Mouse (Mus musculus): ENCODE measurements around the gene Paf1.

Gene Paf1

DNA sequence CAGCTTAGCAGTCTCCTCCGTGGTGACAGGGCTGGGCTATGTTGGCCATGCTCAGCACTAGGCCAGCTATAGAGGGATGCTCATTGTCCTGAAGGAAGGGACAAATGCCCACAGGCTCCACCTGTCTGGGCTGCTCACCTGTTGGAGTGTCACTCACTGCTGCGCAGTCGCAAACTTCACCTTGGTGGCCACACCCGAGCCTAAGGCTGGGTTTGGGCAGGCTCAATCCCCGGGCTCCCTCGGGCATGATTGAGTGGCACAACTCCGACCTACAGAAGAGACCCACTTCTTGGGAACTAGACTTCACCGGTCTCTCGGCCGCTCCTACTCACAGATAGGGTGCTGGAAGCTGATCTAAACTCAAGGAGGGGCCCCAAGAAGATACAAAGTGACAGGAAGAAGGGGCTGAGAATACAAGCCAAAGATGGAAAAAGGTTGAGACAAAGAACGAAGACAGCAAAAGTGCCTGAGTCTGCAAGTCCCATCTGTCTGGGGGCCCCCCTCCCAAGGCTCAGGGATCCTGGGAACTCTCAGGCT is 21.7 kb upstream of the Paf1 start:
- DNase-seq (ENCODE audit: low spot score), result peak; percentile 23

DNA sequence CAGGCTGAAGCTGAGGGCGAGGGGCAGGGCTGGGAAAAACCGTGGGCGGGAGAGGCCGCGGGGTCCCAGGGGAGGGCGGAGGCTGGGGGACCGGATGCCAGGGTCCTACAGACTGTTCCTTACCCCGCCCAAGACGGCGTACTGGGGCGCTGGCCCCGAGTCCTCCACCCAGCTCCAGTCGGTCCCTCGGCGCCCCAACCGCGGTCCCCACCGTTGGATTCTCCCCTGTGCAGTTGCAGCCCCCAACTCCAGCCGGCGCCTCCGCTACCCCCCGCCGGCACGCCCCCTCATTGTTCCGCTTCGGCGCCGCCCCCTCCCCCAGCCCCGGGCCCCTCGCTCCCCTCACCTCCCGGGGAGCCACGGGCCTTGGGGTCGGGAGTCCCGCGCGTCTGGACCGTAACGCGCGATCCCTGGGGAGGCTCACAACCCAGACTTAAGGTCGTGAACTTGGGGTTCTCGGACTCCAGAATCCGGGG is 21.2 kb upstream of the Paf1 start:
- no peak for DNase-seq (ENCODE audit: low spot score)

DNA sequence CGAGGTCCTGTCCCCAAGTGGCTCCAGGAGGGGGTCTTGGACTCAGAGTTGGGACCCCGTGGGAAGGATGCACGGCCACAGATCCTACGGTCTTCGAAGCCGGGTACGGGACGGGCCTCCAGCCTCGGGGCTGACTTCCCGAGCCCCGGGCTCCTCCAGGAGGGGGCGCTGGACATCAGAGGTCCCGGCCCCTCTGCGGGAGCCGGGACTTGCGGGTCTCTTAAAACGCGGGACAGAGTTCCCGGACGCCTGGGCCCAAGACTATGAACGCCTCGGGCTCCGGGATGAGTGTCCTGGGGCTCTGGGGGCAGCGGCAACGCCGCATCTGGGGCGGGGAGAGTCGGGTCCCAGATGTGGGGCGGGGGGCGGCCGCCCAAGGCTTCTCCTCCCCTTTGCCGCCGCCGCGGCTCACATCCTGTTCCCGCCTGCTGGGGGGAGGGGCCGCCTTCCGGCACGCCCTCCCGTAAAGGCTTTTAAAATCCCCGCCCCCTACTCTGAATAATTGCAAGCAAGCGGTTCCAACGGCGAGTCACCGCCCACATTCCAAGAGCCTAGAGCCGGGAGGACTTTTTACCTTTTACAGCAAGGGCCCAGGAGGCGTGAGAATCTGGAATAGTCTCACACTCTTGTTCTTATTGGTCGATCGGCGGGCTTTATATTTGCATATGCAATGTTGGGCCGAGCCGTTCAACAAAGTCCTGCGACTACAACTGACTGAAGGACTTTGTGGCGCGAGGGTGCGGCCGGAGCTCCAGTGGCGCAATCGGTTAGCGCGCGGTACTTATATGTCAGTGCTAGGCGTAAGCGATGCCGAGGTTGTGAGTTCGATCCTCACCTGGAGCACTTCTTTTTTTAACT is 20.3 kb upstream of the Paf1 start, which contains the start of gene Plekhg2:
Gene Plekhg2, minus strand, starts transcription at position 349 of the 858 bp plus-strand sequence.
- peak; percentile 98 for DNase-seq (ENCODE audit: low spot score)

DNA sequence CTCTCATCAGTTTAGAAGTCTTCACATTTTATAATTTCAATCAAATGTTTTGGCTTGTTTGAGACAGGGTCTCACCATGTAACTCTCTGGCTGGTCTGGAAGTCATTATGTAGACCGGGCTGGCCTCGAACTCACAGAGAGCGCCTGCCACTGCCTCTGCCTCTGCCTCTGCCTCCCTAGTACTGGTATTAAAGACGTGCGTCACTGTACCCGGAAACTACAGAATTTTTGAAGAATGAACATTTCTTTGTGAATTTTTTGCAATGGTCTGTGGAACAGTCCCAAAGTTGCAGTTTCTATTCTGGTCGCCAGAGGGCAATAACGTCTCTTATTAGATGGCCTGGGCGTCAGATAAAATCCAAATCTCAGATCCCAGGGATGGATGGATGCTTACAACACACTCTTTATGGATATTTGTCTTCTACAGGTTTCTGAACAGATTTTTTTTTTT is 19.6 kb upstream of the Paf1 start:
- peak; percentile 94 for DNase-seq (ENCODE audit: low spot score)

DNA sequence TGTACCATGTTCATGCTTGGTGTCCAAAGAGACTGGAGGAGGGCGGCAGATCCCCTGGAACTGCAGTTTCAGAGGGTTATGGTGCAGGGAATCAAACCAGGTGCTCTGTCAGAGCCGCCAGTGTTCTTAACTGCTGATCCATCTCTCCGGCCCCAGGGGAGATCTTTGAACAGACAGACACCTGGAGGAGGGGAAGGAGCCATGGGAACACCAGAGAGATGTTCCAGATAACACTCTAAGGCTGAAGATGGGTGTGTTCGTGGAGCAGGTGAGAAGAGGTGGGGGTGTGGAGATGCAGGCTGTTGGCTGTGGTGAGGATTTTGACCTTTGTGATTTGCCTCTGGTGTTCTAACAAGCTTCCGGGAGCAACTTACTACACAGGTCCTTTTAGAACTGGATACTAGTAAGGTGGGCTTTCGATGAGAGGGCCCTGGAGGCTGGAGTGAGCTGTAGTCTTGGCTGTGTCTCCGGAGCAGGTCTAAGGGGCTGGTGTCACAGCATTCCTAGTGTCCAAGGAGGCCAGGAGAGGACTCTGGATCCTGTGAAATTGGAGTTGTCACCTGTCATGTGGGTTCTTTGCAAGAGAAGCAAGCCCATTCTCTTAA is 18.8 kb upstream of the Paf1 start:
- no peak for DNase-seq (ENCODE audit: low spot score)

DNA sequence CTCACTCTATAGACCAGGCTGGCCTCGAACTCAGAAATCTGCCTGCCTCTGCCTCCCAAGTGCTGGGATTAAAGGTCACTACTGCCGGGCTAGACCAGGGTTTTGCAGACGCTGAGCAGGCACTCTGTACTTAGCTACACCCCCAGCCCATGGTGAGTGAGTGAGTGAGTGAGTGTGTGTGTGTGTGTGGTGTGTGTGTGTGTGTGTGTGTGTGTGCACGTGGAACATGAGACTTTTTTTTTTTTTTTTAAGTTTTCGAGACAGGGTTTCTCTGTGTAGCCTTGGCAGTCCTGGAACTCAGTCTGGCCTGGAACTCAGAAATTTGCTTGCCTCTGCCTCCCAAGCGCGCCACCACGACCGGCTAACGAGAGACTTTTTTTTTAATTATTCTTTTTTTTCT is 18.1 kb upstream of the Paf1 start:
- DNase-seq (ENCODE audit: low spot score), result no peak

DNA sequence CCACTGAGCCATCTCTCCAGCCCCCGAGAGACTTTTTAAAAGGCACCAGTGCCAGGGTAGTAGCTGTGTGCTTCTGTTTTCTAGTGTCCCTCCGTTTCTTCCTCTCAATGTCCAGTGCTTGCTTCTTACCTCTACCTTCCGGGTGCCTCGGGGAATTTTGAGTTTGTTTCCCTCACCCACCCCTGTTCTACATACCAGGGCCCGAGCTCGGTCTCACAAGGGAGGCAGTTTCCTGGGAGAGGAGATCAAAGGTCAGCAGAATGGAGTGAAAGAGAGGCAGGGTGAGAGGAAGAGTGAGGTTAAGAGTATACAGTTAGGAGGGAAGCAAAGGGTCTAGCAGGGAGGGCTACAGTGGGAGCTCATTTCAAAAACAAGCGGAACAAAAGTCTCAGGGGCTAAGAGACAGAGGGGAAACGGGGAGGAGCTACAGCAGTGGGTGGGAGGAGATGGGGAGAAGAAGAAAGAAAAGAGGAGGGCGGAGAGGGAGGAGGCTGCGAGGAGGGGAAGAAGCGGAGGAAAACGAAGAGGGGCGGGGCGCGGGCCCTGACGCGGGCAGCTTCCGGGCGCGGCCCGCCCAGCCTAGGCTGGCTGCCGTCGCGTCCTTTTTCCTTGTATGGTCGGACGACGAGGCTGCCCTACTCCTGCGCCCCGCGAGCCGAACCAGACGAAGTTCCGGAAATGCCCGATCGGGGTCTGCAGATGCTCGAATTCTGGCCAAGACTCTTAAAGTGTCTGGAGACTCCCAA is 17.4 kb upstream of the Paf1 start:
- DNase-seq (ENCODE audit: low spot score), result peak; percentile 84

DNA sequence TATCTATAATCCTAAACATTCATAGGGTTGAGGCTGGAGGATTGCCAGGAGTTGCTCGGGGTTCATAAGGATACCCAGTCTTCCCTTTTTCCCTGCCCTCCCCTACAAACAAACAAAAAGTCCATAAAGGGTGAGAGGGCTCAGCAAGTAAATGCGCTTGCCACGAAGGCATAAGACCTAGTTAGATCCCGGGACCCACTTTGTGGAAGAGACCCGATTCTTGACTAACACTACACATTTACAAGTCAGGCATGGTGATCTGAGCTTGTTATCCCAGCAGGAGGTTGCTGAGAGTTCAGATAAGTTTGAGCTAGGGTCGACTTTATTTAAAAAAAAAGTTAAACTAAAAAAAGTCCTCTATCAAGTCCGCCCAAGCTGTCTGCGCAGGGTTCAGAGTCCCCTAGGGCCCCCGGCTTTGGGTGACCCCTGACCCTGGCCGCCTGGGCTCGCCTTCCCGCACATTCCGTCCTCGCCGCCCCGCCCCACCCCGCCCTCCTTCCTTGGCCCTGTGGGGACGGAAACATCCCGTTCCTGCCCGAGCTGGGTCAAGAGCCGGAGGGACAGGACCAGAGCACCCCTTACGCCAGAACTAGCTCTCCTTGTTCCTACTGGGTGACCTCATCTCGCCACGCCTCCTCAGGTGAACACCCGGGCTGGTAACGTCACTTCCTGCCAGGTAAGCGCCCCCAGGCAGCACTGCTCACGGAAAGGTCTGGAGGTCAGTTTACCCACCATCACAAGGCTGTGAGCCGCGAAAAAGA is 16.6 kb upstream of the Paf1 start:
- DNase-seq (ENCODE audit: low spot score), result peak; percentile 86

DNA sequence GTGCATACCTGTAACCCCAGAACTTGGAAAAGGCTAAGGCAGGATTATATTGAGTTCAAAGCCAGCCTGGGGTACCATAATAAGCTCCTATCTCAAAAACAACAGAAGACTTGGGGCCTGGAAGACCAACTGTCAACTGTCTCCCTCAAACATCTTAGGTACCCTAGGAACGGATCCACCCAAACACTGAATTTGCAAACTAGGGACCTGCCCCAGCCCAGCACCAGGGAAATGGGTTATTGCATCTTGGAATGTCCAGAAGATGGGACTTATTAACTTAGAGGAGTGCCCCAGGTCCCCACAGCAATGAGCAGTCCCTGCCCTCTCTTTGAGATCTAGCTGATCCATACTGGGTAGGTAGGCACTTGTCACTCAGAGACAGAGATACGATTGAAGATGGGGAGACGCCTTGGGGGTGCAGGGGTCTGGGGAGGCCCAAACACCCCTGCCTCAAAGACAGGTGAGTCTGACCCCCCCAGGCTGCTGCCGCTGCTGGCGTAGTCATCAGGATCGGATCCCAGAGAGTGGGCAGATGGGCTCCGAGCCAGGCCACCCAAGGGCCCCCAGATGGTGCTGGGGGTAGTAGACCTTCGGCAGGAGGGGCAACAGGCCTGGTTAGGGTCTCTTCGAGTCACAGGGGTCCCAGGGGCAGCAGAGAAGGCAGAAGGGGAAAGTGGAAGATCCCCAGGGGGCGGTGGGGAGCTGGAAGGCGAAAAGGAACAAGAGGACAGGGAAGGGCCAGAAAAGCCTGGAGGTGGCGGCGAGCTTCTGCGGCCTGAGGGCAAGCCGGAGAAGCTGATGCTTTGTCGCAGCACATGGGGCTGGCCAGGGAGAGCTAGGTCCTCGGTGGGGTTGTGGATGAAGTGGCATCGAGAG is 15.3 kb upstream of the Paf1 start:
- DNase-seq (ENCODE audit: low spot score), result peak; percentile 44

DNA sequence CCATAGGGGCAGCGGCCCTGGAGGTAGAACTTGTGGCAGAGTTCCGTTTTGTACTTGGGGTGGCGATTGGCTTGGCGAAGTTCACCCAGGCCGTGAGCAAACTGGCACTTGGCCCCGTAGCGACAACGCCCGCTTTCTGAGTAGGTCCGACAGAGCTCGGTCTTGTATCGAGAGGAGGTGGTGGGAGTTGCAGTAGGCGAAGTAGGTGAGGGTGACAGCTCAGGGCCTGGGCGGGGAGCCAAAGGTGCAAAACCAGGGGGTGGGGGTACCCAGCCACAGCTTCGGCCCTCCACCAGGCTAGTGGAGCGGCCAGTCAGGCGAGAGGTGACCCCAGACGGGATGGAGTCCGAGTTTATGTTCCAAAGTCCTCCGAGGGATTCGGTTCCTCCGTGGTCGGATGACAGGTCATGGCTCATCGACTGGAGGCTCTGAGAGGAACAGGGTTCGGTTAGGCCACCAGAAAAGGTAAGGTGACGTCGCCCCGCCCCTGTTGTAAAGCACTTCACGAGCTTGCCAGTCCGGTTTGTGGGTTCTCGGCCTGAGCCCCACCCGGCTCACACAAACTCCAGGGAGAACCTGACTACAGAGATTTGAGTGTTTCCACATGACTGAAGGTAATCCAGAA is 14.6 kb upstream of the Paf1 start:
- DNase-seq (ENCODE audit: low spot score), result peak; percentile 65

DNA sequence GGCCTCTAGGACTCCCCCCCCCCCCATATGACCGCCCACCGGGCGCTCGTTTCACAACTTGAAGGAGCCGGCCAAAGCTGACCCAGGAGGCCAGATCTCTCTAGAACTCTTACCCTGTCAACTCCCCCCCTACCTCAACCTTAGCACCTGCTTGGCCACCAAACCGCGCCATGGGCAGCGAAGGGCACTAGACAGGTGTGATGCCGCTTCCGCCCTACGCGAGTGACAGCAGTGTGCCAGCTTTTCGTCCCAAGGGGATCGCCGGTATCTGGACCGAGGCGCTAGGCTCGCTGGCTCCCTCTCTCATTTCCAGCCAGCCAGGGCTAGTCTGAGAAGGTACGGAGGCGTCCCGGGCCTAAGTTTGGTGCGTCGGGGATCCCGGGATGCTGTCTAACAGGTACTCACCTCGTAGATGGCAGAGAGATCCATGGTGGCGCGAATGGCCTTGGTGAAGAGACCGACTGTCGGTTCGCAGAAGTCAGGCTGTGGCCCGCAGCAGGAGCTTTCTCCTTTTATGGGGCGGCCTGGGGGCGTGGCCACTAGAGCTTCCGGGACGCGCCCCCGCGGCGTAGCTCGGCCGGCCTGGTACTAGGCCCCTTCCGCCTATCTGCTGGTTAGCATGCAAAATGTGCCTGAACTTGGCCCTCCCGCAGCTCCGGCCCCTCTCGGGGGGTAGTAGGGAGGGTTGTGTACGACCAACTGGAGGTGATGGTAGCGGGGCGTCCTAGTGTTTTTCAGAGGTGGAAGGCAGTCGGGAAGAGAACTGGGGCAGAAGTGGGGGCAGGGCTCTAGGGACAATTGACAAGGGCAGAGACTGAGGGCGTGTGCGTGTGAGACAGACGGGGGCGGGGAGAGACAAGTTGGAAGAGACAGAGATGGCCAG is 13.7 kb upstream of the Paf1 start:
- peak; percentile 92 for DNase-seq (ENCODE audit: low spot score)

DNA sequence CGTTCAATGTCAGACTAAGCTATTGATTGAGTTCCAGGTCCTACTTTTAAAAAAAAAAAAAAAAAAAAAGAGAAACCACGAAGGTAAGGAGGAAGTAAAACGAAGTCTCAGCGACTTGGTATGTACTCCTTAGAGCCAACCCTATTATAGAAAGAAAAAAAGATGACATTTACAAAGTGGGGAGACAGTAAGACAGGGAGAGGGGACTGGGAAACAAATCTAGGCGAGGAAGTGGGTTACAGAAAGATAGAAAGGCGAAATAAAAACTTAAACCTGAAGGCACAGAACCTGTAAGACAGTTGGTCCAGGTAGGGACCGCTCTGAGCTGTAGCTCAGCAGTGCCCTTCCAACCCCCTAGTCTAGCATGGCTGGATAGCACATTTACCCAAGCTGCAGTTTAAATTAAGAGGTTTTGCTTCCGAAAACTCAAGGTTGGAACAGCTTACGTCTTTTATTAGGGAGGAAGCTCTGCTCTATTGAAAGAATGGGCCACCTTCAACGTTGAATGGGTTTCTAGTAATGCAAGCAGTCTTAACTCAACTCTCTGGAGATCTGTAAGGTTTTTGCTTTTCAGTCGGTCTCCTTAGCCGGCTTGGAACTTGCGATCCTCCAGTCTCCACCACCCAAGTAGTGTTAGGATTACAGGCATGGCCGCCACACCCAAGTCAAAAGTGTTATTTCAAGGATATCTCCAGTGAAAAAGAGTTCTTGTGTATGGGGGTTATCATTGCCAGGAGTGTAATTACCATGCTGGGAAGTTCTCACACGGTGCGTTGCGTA is 12.3 kb upstream of the Paf1 start, which contains the start of gene Zfp36:
Gene Zfp36, minus strand, starts transcription at position 17 of the 780 bp plus-strand sequence.
- DNase-seq (ENCODE audit: low spot score), result peak; percentile 13

DNA sequence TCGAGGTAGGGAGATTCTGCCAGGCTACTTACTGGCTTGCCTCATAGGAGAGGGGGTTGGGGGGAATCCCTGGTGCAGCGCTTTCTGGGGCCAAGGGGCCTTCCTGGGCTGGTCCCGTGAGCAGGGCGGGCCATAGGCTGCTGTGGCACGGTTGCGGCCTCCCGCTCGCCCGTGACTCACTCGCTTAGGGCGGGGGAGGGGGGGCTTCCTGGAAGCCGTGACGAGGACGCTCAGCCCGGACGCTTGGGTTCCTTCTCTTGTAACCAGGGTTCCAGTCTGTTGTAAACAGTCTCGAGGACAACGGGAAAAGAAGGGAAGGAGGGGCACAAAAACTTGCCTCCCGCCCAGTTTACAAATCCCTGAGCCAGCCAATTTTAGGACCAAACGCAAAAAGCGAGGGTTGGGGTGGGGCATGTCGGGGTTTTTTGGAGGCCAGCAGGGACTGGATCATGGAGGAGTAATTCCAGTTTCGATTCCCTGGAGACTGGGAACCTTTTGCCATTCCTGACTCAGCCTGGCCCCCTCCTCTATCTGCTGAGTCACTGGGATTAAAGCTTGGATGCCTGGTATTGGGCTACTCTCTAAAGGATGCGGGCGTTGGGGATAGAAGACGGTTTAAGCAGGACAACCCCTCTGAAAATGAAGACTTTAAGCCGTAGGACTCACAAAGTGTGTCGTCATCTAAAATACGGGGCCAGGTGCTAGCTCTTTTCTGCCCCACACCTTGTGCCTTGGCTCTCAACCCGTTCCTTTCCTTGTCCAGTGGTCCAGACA is 11.5 kb upstream of the Paf1 start:
- peak; percentile 94 for DNase-seq (ENCODE audit: low spot score)

DNA sequence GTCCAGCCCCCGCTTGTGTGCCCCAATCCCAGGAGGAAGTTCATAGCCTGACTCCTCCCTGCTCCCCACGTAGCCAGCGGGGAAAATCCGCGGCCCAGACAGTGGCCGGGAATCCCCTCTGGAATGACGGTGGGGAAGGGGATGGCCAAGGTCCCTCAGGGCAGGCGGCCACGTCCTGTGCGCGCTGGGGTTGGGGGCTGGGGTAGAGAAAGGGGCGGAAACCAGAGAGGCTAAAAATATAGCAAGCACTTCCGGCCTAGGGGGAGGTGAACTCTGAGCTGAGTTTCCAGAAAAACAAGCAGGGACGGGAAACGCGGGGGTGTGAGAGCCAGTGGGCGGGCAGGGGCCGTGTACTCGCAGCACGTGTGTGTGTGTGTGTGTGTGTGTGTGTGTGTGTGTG is 10.8 kb upstream of the Paf1 start:
- DNase-seq (ENCODE audit: low spot score), result peak; percentile 89

DNA sequence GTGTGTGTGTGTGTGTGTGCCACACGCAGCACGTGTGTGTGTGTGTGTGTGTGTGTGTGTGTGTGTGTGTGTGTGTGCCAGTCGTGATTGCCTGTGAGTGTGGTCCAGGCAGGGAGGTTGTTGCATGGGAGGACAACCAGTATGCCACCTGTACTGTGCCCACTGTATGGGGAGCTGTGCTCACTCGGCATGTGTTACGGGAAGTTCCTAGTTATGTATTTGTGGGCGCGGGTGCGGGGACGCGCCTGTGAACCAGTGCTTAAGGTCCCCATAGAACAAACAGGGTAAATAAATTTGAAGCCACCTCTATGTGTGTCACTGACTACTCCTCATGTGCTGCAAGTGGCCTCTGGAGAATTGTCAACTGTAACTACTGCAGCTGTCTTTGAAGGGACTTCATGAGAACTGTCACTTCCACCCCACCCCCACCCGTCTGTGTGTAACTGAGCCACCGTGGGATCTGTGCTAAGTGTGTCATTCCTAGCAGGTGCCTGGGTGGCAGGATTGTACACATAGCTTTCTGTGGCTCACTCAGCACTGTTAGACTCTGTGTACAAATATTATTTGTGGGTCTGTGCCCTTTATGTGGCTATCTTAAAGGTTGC is 10.3 kb upstream of the Paf1 start:
- peak; percentile 66 for DNase-seq (ENCODE audit: low spot score)

DNA sequence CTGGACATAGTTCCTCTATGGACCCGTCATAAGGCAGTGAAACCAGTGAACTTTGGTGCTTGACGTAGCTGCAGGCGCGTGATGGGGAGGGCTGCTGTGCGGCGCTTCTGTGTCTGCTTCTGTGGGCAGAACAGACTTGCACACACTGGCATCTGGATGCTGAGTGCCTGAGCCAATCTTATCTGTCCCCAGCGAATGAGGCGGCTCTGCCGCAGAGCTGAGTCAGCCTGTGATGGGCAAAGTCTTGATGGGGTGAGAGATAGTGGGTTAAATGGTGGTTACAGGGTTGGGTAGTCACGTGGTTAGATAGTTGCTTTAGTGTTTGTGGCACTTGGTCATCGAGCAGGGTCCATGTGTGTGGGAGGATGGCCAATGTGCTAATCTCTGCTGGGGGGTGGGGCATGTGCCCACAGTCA is 9.8 kb upstream of the Paf1 start:
- DNase-seq (ENCODE audit: low spot score), result peak; percentile 79

DNA sequence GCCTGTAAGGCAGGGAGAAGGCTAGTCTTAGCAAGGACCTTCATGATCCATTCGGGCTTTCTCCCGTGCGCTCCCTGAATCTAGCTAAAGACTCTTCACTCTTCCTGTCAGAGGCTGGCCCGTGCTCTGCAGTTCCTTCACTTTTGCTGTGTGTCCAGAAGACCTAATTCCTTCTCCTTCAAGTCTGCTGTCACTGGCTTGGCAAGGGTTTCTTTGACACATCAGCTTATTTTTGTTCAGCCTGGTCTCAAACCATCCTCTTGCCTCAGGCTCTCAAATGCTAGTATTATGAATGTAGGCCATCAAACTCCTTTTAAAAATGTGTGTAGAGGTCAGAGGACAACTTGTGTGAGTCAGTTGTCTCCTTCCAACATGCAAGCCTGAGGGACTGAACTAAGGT is 9.1 kb upstream of the Paf1 start:
- peak; percentile 43 for DNase-seq (ENCODE audit: low spot score)

All from adipocyte (in vitro differentiated cells).